Mouse (Mus musculus) heart, embryonic 11.5 days (tissue): ENCODE measurements at regions not wholly inside any gene's neighbourhood (a gene's known extent, or its start where the extent isn't known, plus 50 kb on each side); places are given as distances from the start of the nearest gene placed in this dataset.

Experiments used
- ATAC-seq: fragments of 200-750 bp; cut with Nextera tagmentation; replicated peaks from 2 replicates; pipeline ENCODE4 v1.8.0; 2017; ENCODE audit warnings: moderate library complexity; ENCODE audit not compliant: insufficient number of reproducible peaks, low FRiP score, low TSS enrichment
- H3K27ac ChIP-seq: fragments of 300-500 bp; sonication (generic); 2 replicates; pipeline ENCODE4 v1.5.1; 2014; ENCODE audit warnings: mild to moderate bottlenecking, low read depth, low read length
- H3K27me3 ChIP-seq: fragments of 300-500 bp; sonication (generic); 2 replicates; pipeline ENCODE4 v1.6.1; 2014; ENCODE audit warnings: mild to moderate bottlenecking, low read length, mixed read lengths; ENCODE audit not compliant: control insufficient read depth, insufficient read depth
- H3K36me3 ChIP-seq: fragments of 300-500 bp; sonication (generic); 2 replicates; pipeline ENCODE4 v1.6.1; 2014; ENCODE audit warnings: mild to moderate bottlenecking, low read length, moderate library complexity, mixed read lengths; ENCODE audit not compliant: control insufficient read depth, insufficient read depth
- H3K4me1 ChIP-seq: fragments of 300-500 bp; sonication (generic); 2 replicates; pipeline ENCODE4 v1.6.1; 2014; ENCODE audit warnings: low read length; ENCODE audit not compliant: control insufficient read depth, insufficient read depth
- H3K4me2 ChIP-seq: fragments of 300-500 bp; sonication (generic); 2 replicates; pipeline ENCODE4 v1.6.1; 2014; ENCODE audit warnings: mild to moderate bottlenecking, moderate library complexity
- H3K4me3 ChIP-seq: fragments of 300-500 bp; sonication (generic); 2 replicates; pipeline ENCODE4 v1.5.1; 2014; ENCODE audit warnings: low read depth, low read length
- H3K9ac ChIP-seq: fragments of 300-500 bp; sonication (generic); 2 replicates; pipeline ENCODE4 v1.6.1; 2014; ENCODE audit warnings: mild to moderate bottlenecking, low read depth, low read length, moderate library complexity
- H3K9me3 ChIP-seq: fragments of 300-500 bp; sonication (generic); replicated peaks from 2 replicates; pipeline ENCODE4 v1.6.1; 2016; ENCODE audit warnings: low read length; ENCODE audit not compliant: control insufficient read depth
- WGBS: fragments of 180-500 bp; shearing (Covaris S2); extraction: QIAGEN DNeasy Blood & Tissue Kit; methylation state at CpG from one replicate; pipeline ENCODE4 v1.1.7; 2014; ENCODE audit not compliant: insufficient replicate concordance; 5-methylcytosine and 5-hydroxymethylcytosine counted together

GRCm38 (mm10) chr12:16131028-16131739 is 314.5 kb upstream of the Trib2 start:
- Histone ChIP-seq H3K4me1 (peaks cover 3% of the 10 kb centered on the region; the same call in 1 of the 2 replicates), H3K27ac (no peak overlapping the region), H3K36me3 (no peaks in the 10 kb centered on the region), H3K4me3 (no peak overlapping the region), H3K27me3 (no peaks in the 10 kb centered on the region), H3K4me2 (no peak overlapping the region), H3K9me3 (no peaks in the 10 kb centered on the region), H3K9ac (no peak overlapping the region)
- ATAC-seq, result no peak
- WGBS, result 56% methylated on average over 2 of the region's 2 CpGs

- WGBS, result 68% methylated on average over 1 of the region's 1 CpGs
- Histone ChIP-seq H3K27me3 (no peaks in the 10 kb centered on the region), H3K4me1 (no peaks in the 10 kb centered on the region; the same call in 1 of the 2 replicates), H3K4me2 (no peak overlapping the region), H3K27ac (no peak overlapping the region), H3K36me3 (no peaks in the 10 kb centered on the region), H3K9me3 (no peaks in the 10 kb centered on the region), H3K9ac (no peak overlapping the region), H3K4me3 (no peak overlapping the region)
- no peak for ATAC-seq
Observed at GRCm38 (mm10) chr12:16130605-16131004, 313.9 kb upstream of the Trib2 start.

- Histone ChIP-seq H3K27ac (no peak overlapping the region), H3K36me3 (no peaks in the 10 kb centered on the region), H3K27me3 (no peaks in the 10 kb centered on the region), H3K4me2 (no peak overlapping the region), H3K9ac (no peak overlapping the region), H3K4me3 (no peak overlapping the region), H3K4me1 (no peaks in the 10 kb centered on the region), H3K9me3 (no peaks in the 10 kb centered on the region)
- no peak for ATAC-seq
- 92% methylated on average over 3 of the region's 3 CpGs for WGBS
Observed at GRCm38 (mm10) chr12:16129923-16130322, 313.2 kb upstream of the Trib2 start.

DNA sequence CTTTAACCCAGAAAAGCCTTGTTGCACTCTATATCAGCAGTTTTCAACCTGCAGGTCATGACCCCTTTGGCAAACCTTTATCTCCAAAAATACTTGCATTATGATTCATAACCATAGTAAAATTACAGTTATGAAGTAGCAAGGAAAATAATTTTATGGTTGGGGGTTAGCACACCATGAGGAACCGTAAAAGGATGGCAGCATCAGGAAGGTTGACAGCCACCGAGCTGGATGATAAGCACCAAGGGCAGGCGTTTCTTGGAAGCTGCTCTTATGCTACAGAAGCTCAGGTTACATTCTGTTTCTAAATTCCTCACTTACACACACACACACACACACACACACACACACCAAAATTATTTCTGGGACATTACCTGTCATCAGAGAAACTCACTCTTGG is 312.5 kb upstream of the Trib2 start:
- Histone ChIP-seq H3K9me3 (no peaks in the 10 kb centered on the region), H3K27me3 (no peaks in the 10 kb centered on the region), H3K27ac (no peak overlapping the region), H3K36me3 (no peaks in the 10 kb centered on the region), H3K4me3 (no peak overlapping the region), H3K4me1 (no peaks in the 10 kb centered on the region), H3K9ac (no peak overlapping the region), H3K4me2 (no peak overlapping the region)
- ATAC-seq, result no peak
- 54% methylated on average over 3 of the region's 3 CpGs for WGBS

- ATAC-seq, result no peak
- H3K27me3 ChIP-seq, result no peaks in the 10 kb centered on the region
- WGBS, result 82% methylated on average over 2 of the region's 2 CpGs
Observed at GRCm38 (mm10) chr12:16124906-16125305, 308.2 kb upstream of the Trib2 start.

GRCm38 (mm10) chr12:16122353-16123127 is 305.8 kb upstream of the Trib2 start:
- no peak overlapping the region for H3K4me2 ChIP-seq
- H3K36me3 ChIP-seq, result no peaks in the 10 kb centered on the region
- no peak overlapping the region for H3K9ac ChIP-seq
- 72% methylated on average over 2 of the region's 2 CpGs for WGBS
- no peaks in the 10 kb centered on the region for H3K4me1 ChIP-seq
- no peaks in the 10 kb centered on the region for H3K27me3 ChIP-seq
- ATAC-seq, result no peak
- H3K9me3 ChIP-seq, result no peaks in the 10 kb centered on the region
- no peak overlapping the region for H3K27ac ChIP-seq
- H3K4me3 ChIP-seq, result no peak overlapping the region

More at GRCm38 (mm10) chr12:16124906-16125305, 308.2 kb upstream of the Trib2 start:
- Histone ChIP-seq H3K36me3 (no peaks in the 10 kb centered on the region), H3K27ac (no peak overlapping the region), H3K9ac (no peak overlapping the region), H3K9me3 (no peaks in the 10 kb centered on the region), H3K4me2 (no peak overlapping the region), H3K4me1 (no peaks in the 10 kb centered on the region), H3K4me3 (no peak overlapping the region)

- H3K4me3 ChIP-seq, result no peak overlapping the region
- no peak overlapping the region for H3K4me2 ChIP-seq
- H3K36me3 ChIP-seq, result no peaks in the 10 kb centered on the region
- no peak overlapping the region for H3K27ac ChIP-seq
- H3K9ac ChIP-seq, result no peak overlapping the region
- no peaks in the 10 kb centered on the region for H3K4me1 ChIP-seq
- no peaks in the 10 kb centered on the region for H3K9me3 ChIP-seq
- ATAC-seq, result no peak
- no peaks in the 10 kb centered on the region for H3K27me3 ChIP-seq
- WGBS, result 46% methylated on average over 6 of the region's 6 CpGs
Observed at GRCm38 (mm10) chr12:16121787-16122186, 305.1 kb upstream of the Trib2 start.

- Histone ChIP-seq H3K36me3 (no peaks in the 10 kb centered on the region), H3K27me3 (no peaks in the 10 kb centered on the region), H3K4me1 (no peaks in the 10 kb centered on the region), H3K27ac (no peak overlapping the region), H3K4me2 (no peak overlapping the region), H3K4me3 (no peak overlapping the region), H3K9ac (no peak overlapping the region), H3K9me3 (no peaks in the 10 kb centered on the region)
- no peak for ATAC-seq
Observed at GRCm38 (mm10) chr12:16118710-16119109, 302.0 kb upstream of the Trib2 start.

DNA sequence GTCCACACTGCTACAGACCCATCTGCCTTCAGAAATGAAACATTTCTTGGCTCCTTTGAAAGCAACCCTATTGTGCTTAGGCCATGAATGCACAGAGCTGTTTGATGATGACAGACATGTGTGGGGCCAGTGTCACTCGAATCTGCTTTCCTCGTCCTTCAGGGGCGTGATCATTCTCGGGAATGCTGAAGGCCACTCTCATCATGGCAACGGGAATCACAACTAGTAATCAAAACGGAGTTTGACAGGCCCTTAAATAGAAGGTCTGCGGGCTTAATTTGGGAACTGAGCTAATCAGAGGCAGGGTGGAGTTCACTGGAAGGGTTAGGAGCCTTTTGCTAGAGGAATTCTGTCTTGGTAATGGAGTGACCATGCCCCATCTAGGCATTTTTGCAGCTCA is 290.2 kb upstream of the Trib2 start:
- H3K4me2 ChIP-seq, result no peak overlapping the region
- WGBS, result 31% methylated on average over 7 of the region's 7 CpGs
- H3K9ac ChIP-seq, result no peak overlapping the region
- H3K27ac ChIP-seq, result no peak overlapping the region
- ATAC-seq, result no peak
- no peaks in the 10 kb centered on the region for H3K9me3 ChIP-seq
- H3K36me3 ChIP-seq, result no peaks in the 10 kb centered on the region
- H3K4me3 ChIP-seq, result no peak overlapping the region
- no peaks in the 10 kb centered on the region for H3K4me1 ChIP-seq
- H3K27me3 ChIP-seq, result no peaks in the 10 kb centered on the region
